Mouse (Mus musculus): ENCODE measurements around the gene Gjc1.

Gjc1 gene

DNA sequence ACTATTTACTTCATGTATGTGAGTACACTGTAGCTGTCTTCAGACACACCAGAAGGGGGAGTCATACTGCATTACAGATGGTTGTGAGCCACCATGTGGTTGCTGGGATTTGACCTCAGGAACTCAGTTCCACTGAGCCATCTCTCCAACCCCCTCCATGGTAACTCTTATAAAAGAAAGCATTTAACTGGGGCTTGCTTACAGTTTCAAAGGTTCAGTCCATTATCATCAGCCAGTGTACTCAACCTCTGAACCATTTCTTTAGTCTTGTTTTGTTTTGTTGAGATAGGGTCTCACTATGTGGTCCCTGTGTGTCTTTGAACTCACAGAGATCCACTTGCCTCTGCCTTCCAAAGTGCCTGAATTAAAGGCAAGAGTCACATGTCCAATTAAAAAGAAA lies 4.6 kb downstream of the Gjc1 start:
- DNase-seq (ENCODE audit: low spot score): no peak

- peak; percentile 16 for DNase-seq (ENCODE audit: low spot score)
These were observed 8.6 kb downstream of the Gjc1 start for GRCm38 (mm10) chr11:102810721-102811485.

DNA sequence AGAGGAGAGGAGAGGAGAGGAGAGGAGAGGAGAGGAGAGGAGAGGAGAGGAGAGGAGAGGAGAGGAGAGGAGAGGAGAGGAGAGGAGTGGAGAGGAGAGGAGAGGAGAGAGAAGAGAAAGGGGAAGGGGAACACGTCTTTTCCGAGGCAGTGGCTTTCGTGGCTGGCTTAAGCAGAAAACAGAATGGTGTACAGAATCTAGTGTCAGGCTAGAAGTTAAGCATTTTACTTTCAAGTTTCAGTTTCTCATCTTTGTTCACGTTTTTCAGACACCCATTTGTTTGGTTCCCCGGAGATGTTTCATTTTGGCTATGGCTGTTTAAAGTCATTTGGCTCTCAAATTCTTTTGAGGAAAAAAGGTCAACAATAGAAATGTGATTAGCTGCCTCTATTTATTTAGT lies 11.3 kb downstream of the Gjc1 start:
- no peak for DNase-seq (ENCODE audit: low spot score)

DNA sequence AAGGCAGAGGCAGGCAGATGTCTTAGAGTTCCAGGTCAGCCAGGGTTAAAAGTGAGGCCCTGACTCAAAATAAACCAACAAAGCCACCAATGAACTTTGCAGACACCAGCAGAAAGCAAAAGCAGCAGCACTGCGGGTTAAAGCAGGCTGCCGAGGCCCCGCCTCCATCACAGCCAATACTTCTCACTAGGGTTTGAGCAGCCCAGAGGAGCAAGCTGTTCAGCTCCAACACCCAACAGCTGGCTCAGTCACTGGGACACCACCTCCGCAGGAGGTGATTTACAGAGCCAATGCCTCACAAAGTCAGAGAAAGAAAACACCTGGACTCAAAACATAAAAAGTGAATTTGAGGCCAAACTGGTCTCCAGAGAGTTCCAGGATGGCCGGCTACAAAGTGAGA lies 16.0 kb downstream of the Gjc1 start:
- no peak for DNase-seq (ENCODE audit: low spot score)

- no peak for DNase-seq (ENCODE audit: low spot score)
These were observed 25.3 kb downstream of the Gjc1 start for GRCm38 (mm10) chr11:102794157-102794556.

- no peak for DNase-seq (ENCODE audit: low spot score)
These were observed 27.6 kb downstream of the Gjc1 start for GRCm38 (mm10) chr11:102791682-102792445.

GRCm38 (mm10) chr11:102787688-102788177 lies 31.8 kb downstream of the Gjc1 start:
- DNase-seq (ENCODE audit: low spot score): no peak

GRCm38 (mm10) chr11:102783443-102783842 lies 36.1 kb downstream of the Gjc1 start:
- DNase-seq (ENCODE audit: low spot score): no peak

- no peak for DNase-seq (ENCODE audit: low spot score)
These were observed 38.0 kb downstream of the Gjc1 start for GRCm38 (mm10) chr11:102781523-102781922.

- no peak for DNase-seq (ENCODE audit: low spot score)
These were observed 38.5 kb downstream of the Gjc1 start for GRCm38 (mm10) chr11:102780986-102781351.

DNA sequence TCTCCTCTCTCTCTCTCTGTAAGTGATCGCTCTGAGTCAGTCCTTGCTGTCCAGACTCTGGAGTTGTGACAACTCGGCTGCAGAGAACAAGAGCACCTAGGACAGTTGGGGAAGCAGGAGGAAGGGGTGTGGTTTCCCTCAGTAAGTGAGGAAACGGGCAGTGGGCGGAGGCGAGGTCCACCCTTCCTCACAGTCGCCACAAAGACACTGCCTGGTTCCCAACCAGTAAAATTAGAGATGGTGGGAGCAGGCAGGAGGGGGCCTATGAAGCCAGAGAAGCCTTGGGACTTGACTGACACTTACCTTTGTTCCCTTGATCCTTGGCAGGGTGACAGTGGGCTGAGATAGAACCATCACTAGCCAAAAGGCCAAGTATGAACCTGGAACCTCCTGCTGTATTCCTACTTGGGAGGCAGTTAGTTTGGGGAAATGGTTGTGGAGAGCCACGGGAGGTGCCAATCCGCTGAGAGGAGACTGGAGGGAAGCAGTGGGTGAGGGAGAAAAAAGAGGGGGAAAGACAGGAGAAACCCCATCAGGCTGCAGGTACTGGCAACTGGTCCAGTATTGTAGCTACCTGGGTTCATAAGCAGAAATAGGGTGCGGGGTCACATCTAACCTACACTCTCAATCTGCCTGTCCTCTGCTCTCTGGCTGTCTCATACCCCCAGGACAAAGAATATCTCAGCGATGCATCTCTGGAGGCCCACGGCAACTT lies 39.1 kb downstream of the Gjc1 start:
- no peak for DNase-seq (ENCODE audit: low spot score)

GRCm38 (mm10) chr11:102779824-102780223 lies 39.7 kb downstream of the Gjc1 start:
- DNase-seq (ENCODE audit: low spot score): no peak

DNA sequence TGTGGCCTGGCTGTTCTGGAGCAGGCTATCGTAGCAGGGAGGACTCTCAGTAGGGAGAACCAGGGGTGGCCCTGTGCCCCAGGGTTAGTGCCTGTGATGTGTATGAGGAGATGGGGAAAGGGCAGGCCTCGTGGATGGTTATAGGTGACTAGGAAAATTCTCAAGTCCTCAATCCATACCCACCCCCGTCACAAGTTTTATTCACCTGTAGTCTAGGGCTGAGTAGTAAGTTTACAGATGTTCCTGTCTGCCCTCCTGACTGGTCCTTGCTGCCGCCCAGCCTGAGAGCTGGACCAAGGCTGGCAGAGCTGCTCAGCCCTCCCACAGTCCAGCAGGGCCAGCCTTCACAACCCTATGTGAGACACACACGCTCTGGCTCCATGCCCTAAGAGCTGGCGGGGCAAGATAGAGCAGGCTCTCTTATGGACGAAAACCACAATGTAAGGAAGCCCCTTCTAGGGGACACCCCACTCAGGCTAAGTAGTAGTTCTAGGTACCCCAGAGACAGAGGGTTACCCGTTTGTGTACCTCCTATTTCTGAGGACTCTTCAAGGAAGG lies 40.3 kb downstream of the Gjc1 start:
- DNase-seq (ENCODE audit: low spot score): no peak

DNA sequence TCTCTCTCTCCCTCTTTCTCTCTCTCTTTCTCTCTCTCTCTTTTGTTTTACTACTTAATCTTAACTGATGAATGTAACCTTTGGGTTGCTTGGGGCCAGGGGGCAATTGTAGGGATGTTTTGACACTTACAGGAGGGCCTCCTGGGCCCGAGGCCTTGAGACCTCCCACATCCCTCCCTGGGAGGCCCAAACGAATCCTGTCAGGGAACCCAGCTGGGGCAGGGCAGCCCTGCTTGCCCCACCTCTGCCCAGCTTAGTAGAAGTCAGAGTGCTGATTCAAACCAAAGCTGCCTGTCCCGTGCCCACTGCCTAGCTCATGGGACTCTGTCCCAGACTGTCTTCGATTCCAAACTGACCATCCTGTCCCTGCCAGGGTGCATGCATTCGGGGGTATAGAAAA lies 40.9 kb downstream of the Gjc1 start:
- no peak for DNase-seq (ENCODE audit: low spot score)

- no peak for DNase-seq (ENCODE audit: low spot score)
These were observed 41.3 kb downstream of the Gjc1 start for GRCm38 (mm10) chr11:102778165-102778564.

- DNase-seq (ENCODE audit: low spot score): no peak
These were observed 41.9 kb downstream of the Gjc1 start for GRCm38 (mm10) chr11:102777598-102777997.

GRCm38 (mm10) chr11:102774621-102775141 lies 44.8 kb downstream of the Gjc1 start:
- DNase-seq (ENCODE audit: low spot score): no peak

DNA sequence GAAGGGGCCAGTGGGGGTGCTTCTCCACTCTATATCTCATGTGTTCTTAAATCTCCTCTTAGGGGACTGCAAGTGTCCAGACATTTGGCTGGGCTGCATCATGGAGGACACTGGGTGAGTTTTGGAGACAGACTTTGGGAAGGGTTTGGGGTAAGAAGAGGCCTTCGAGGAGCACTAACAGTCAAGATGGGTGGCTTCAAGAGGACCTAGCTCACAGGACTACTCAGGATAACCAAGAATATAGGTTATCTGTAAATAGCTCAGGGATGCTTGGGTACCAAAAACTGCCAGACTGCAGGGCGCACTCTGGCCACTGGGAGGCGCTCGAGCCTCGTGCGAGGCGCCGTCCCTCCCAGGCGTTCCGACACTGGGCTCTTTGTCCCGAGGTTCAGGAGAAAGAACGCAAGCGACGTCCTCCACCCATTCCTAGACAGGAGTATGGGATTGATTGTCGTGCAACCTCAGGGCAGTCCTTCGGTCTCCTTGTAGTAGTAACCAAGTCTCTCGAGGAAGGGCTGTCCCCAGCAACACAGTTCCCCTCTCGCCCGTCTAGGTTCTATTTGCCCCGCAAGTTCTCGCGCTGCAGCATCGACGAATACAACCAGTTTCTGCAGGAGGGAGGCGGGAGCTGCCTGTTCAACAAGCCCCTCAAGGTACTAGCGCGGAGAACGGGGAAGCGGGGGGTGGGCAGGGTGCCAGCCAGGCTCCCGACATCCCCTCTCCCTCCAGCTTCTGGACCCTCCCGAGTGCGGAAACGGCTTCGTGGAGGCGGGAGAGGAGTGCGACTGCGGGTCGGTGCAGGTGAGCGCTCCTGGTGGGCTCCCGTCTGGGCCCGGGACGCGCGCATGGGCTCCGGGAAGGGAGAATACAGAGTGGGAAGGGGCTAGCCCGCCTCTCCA lies 45.5 kb downstream of the Gjc1 start:
- DNase-seq (ENCODE audit: low spot score): peak; percentile 76

DNA sequence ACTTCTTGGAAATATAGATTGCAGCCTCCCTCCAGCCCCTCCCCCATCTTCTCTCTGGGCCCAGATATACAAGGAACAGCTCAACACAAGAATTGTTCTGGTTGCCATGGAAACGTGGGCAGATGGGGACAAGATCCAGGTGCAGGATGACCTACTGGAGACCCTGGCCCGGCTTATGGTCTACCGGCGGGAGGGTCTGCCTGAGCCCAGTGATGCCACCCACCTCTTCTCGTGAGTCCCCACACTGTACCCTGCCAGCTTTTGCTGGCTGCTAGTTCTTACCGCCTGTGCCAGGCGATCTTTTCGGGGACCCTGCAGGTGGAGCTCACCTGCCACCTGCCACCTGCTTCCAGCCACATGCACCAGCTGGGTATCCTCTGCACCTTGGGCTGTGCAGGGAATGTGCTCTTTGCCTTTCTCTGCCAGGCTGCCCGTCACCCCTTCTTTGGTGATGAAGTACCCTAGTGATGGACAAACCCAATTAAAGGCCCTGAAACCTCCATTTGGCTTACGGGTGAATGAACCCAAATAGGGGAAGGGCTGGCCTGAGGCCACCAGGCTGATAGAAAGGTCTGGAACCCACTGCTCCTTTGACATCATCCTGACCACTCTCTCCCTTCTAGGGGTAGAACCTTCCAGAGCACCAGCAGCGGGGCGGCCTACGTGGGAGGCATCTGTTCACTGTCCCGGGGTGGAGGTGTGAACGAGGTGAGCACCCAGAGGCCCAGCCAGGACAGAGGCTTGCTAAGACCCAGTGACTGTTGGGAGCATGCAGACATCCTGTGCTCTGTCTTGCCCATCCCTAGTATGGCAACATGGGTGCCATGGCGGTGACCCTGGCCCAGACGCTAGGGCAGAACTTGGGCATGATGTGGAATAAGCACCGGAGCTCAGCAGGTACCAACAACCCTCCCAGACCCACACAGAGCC lies 46.5 kb downstream of the Gjc1 start:
- DNase-seq (ENCODE audit: low spot score): no peak

Measured in layer of hippocampus, adult 9-10 months (tissue).